Mouse (Mus musculus) MEL (cell line): ENCODE measurements at regions not wholly inside any gene's neighbourhood (a gene's known extent, or its start where the extent isn't known, plus 50 kb on each side); places are given as distances from the start of the nearest gene placed in this dataset.

Experiments used
- DNase-seq: peaks from one replicate; pipeline ENCODE4 v3.0.0; 2011; ENCODE audit warnings: low read depth, low spot score
- H3K27ac ChIP-seq: 2 replicates; pipeline ENCODE4 v1.5.1; 2012; ENCODE audit warnings: low read depth, mild to moderate bottlenecking, control low read depth, low read length, moderate library complexity; ENCODE audit not compliant: control insufficient read depth
- H3K27me3 ChIP-seq, 2 experiments: fragments of 150-350 bp in 1 of 2; sonication (generic) in 1 of 2; 2 replicates each; pipeline ENCODE4 v1.6.1; 2012; ENCODE audit warnings: low read length in 2 of 2, mild to moderate bottlenecking in 2 of 2, improper control_type of control experiment in 1 of 2, moderate library complexity in 1 of 2; ENCODE audit not compliant: insufficient read depth in 2 of 2, control insufficient read depth in 1 of 2
- H3K36me3 ChIP-seq, 2 experiments: 2 replicates each; pipeline ENCODE4 v1.6.1; 2012 to 2014; ENCODE audit warnings: low read length in 2 of 2, improper control_type of control experiment in 1 of 2, inconsistent platforms in 1 of 2, mild to moderate bottlenecking in 1 of 2; ENCODE audit not compliant: insufficient read depth in 2 of 2, control insufficient read depth in 1 of 2
- H3K4me1 ChIP-seq, 2 experiments: fragments of 150-350 bp in 1 of 2; sonication (generic) in 1 of 2; 2 replicates each; pipeline ENCODE4 v1.6.1; 2012; ENCODE audit warnings: low read length in 2 of 2, improper control_type of control experiment in 1 of 2, mild to moderate bottlenecking in 1 of 2; ENCODE audit not compliant: insufficient read depth in 2 of 2, control insufficient read depth in 1 of 2
- H3K4me3 ChIP-seq, 2 experiments: fragments of 150-350 bp in 1 of 2; sonication (generic) in 1 of 2; 2 replicates each; pipeline ENCODE4 v1.5.1; 2012; ENCODE audit warnings: low read depth in 2 of 2, low read length in 2 of 2, mild to moderate bottlenecking in 2 of 2, moderate library complexity in 2 of 2, control low read depth in 1 of 2, improper control_type of control experiment in 1 of 2; ENCODE audit not compliant: control insufficient read depth in 1 of 2, insufficient read depth in 1 of 2
- H3K79me2 ChIP-seq: 2 replicates; pipeline ENCODE4 v1.6.1; 2012; ENCODE audit warnings: mild to moderate bottlenecking, low read length, moderate library complexity; ENCODE audit not compliant: control insufficient read depth, poor library complexity, insufficient read depth
- H3K9ac ChIP-seq: 2 replicates; pipeline ENCODE4 v1.6.1; 2012; ENCODE audit warnings: low read depth, mild to moderate bottlenecking, control low read depth, low read length, moderate library complexity; ENCODE audit not compliant: control insufficient read depth, poor library complexity, severe bottlenecking
- H3K9me3 ChIP-seq: fragments of 150-350 bp; sonication (generic); replicated peaks from 2 replicates; pipeline ENCODE4 v1.6.1; 2012; ENCODE audit warnings: mild to moderate bottlenecking, low read length, improper control_type of control experiment, moderate library complexity; ENCODE audit not compliant: insufficient read depth
- CHD1 ChIP-seq: IDR thresholded peaks from 2 replicates; pipeline ENCODE4 v1.6.1; 2012; ENCODE audit warnings: low read depth, mild to moderate bottlenecking, inconsistent platforms, low read length, improper control_type of control experiment
- CHD2 ChIP-seq: IDR thresholded peaks from 2 replicates; pipeline ENCODE4 v1.6.1; 2011; ENCODE audit warnings: low read length, improper control_type of control experiment
- E2F4 ChIP-seq: IDR thresholded peaks from 2 replicates; pipeline ENCODE4 v1.6.1; 2011; ENCODE audit warnings: low read depth, low read length, improper control_type of control experiment, borderline replicate concordance
- ELF1 ChIP-seq: IDR thresholded peaks from 2 replicates; pipeline ENCODE4 v1.6.1; 2014; ENCODE audit warnings: low read depth, mild to moderate bottlenecking, inconsistent platforms, low read length, improper control_type of control experiment, moderate library complexity
- EP300 ChIP-seq, 2 experiments: IDR thresholded peaks; 2 replicates each; pipeline ENCODE4 v1.6.1; 2011; ENCODE audit warnings: improper control_type of control experiment in 2 of 2, low read length in 2 of 2, low read depth in 1 of 2, mild to moderate bottlenecking in 1 of 2
- GABPA ChIP-seq: IDR thresholded peaks from 2 replicates; pipeline ENCODE4 v1.6.1; 2012; ENCODE audit warnings: low read depth, mild to moderate bottlenecking, inconsistent platforms, low read length, improper control_type of control experiment, moderate library complexity
- GATA1 ChIP-seq: IDR thresholded peaks from 2 replicates; pipeline ENCODE4 v1.6.1; 2011; ENCODE audit warnings: low read depth, low read length, improper control_type of control experiment
- HCFC1 ChIP-seq: IDR thresholded peaks from 2 replicates; pipeline ENCODE4 v1.6.1; 2012; ENCODE audit warnings: low read depth, mild to moderate bottlenecking, inconsistent platforms, low read length, improper control_type of control experiment, moderate library complexity
- JUND ChIP-seq: IDR thresholded peaks from 2 replicates; pipeline ENCODE4 v1.6.1; 2011; ENCODE audit warnings: low read depth, mild to moderate bottlenecking, improper control_type of control experiment, low read length
- MAFK ChIP-seq: IDR thresholded peaks from 2 replicates; pipeline ENCODE4 v1.6.1; 2011; ENCODE audit warnings: low read depth, mild to moderate bottlenecking, low read length, improper control_type of control experiment, borderline replicate concordance
- MAZ ChIP-seq: IDR thresholded peaks from 2 replicates; pipeline ENCODE4 v1.6.1; 2012; ENCODE audit warnings: low read depth, mild to moderate bottlenecking, inconsistent platforms, low read length, improper control_type of control experiment
- MEF2A ChIP-seq: IDR thresholded peaks from 2 replicates; pipeline ENCODE4 v1.6.1; 2014; ENCODE audit warnings: low read depth, mild to moderate bottlenecking, inconsistent platforms, low read length, improper control_type of control experiment; ENCODE audit not compliant: poor library complexity, insufficient replicate concordance, severe bottlenecking; ENCODE audit errors: extremely low read depth
- MYC ChIP-seq: IDR thresholded peaks from 2 replicates; pipeline ENCODE4 v1.6.1; 2011; ENCODE audit warnings: low read depth, mild to moderate bottlenecking, low read length, improper control_type of control experiment, moderate library complexity
- NELFE ChIP-seq: IDR thresholded peaks from 2 replicates; pipeline ENCODE4 v1.6.1; 2011; ENCODE audit warnings: low read depth, low read length, improper control_type of control experiment
- NRF1 ChIP-seq: IDR thresholded peaks from 2 replicates; pipeline ENCODE4 v1.6.1; 2014; ENCODE audit warnings: low read depth, mild to moderate bottlenecking, inconsistent platforms, low read length, improper control_type of control experiment, moderate library complexity; ENCODE audit not compliant: poor library complexity, insufficient read depth, severe bottlenecking
- POLR2AphosphoS2 ChIP-seq: IDR thresholded peaks from 2 replicates; pipeline ENCODE4 v1.6.1; 2011; ENCODE audit warnings: low read length, improper control_type of control experiment
- RCOR1 ChIP-seq: IDR thresholded peaks from 2 replicates; pipeline ENCODE4 v1.6.1; 2012; ENCODE audit warnings: low read depth, mild to moderate bottlenecking, inconsistent platforms, low read length, improper control_type of control experiment
- SMC3 ChIP-seq: IDR thresholded peaks from 2 replicates; pipeline ENCODE4 v1.6.1; 2011; ENCODE audit warnings: low read depth, low read length, improper control_type of control experiment
- TAL1 ChIP-seq: IDR thresholded peaks from 2 replicates; pipeline ENCODE4 v1.6.1; 2012; ENCODE audit warnings: mild to moderate bottlenecking, inconsistent platforms, low read length, moderate library complexity, mixed read lengths
- TBP ChIP-seq: IDR thresholded peaks from 2 replicates; pipeline ENCODE4 v1.8.0; 2011; ENCODE audit warnings: low read depth, low read length, improper control_type of control experiment
- UBTF ChIP-seq: IDR thresholded peaks from 2 replicates; pipeline ENCODE4 v1.6.1; 2012; ENCODE audit warnings: low read depth, mild to moderate bottlenecking, inconsistent platforms, low read length, improper control_type of control experiment, moderate library complexity, borderline replicate concordance; ENCODE audit not compliant: insufficient read depth
- USF1 ChIP-seq: IDR thresholded peaks from 2 replicates; pipeline ENCODE4 v1.6.1; 2014; ENCODE audit warnings: low read depth, mild to moderate bottlenecking, inconsistent platforms, low read length, improper control_type of control experiment, moderate library complexity
- USF2 ChIP-seq, 2 experiments: IDR thresholded peaks; 2 replicates each; pipeline ENCODE4 v1.6.1; 2011 to 2012; ENCODE audit warnings: improper control_type of control experiment in 2 of 2, low read length in 2 of 2, borderline replicate concordance in 1 of 2, inconsistent platforms in 1 of 2, low read depth in 1 of 2, mild to moderate bottlenecking in 1 of 2; ENCODE audit not compliant: insufficient read depth in 1 of 2
- ZC3H11A ChIP-seq: IDR thresholded peaks from 2 replicates; pipeline ENCODE4 v1.6.1; 2012; ENCODE audit warnings: low read depth, mild to moderate bottlenecking, inconsistent platforms, low read length, improper control_type of control experiment
- ZKSCAN1 ChIP-seq: IDR thresholded peaks from 2 replicates; pipeline ENCODE4 v1.6.1; 2012; ENCODE audit warnings: low read depth, mild to moderate bottlenecking, inconsistent platforms, low read length, improper control_type of control experiment, moderate library complexity
- ZMIZ1 ChIP-seq: IDR thresholded peaks from 2 replicates; pipeline ENCODE4 v1.6.1; 2012; ENCODE audit warnings: low read depth, mild to moderate bottlenecking, inconsistent platforms, low read length, improper control_type of control experiment, moderate library complexity
- ZNF384 ChIP-seq: IDR thresholded peaks from 2 replicates; pipeline ENCODE4 v1.6.1; 2012; ENCODE audit warnings: low read depth, mild to moderate bottlenecking, inconsistent platforms, low read length, improper control_type of control experiment

DNA sequence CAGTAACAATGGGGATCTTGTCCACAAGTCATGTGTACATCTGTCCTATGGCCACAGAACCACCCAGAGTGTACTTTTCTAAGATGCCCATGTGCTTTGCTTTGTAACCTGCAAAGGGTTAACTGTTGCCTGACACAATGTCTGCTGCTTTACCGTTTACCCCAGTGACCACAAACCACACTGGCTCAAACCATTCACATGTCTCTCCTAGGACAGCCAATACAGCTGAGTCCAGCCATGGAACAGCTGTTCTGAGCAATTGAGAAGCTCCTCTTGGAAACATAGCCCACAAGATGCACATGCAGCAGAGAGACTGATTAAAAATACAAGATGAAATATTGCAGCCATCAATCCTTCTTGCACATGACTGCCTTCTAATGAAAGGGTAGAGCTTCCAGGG, 561.5 kb upstream of the Plxna2 start:
- H3K27ac ChIP-seq = no peak overlapping the region
- no peaks in the 10 kb centered on the region for H3K4me1 ChIP-seq
- H3K27me3 ChIP-seq = no peaks in the 10 kb centered on the region
- no peak overlapping the region for H3K4me3 ChIP-seq
- H3K9ac ChIP-seq = no peak overlapping the region
- no peak for DNase-seq
- no peak for TF ChIP-seq USF2 (IDR thresholded peaks at IDR 0.05; ENCODE audit: borderline replicate concordance in 1 of 2, insufficient read depth in 1 of 2, low read depth in 1 of 2, low read length in 2 of 2)
- TF ChIP-seq NELFE = no peak
- no peak for TF ChIP-seq GABPA
- TF ChIP-seq MEF2A = no peak
- no peak for TF ChIP-seq UBTF
- no peak for TF ChIP-seq ZKSCAN1
- TF ChIP-seq MAFK = no peak
- TF ChIP-seq TAL1 = no peak
- TF ChIP-seq ZMIZ1 = no peak
- TF ChIP-seq ZNF384 = no peak
- TF ChIP-seq ELF1 = no peak
- no peak for TF ChIP-seq HCFC1
- no peak for TF ChIP-seq CHD1
- no peak for TF ChIP-seq EP300 (IDR thresholded peaks at IDR 0.05; ENCODE audit: low read depth in 1 of 2, low read length in 2 of 2)
- TF ChIP-seq POLR2AphosphoS2 = no peak
- no peak for TF ChIP-seq CHD2
- no peak for TF ChIP-seq NRF1
- H3K79me2 ChIP-seq = no peaks in the 10 kb centered on the region
- H3K36me3 ChIP-seq = no peaks in the 10 kb centered on the region
- no peaks in the 10 kb centered on the region for H3K9me3 ChIP-seq

DNA sequence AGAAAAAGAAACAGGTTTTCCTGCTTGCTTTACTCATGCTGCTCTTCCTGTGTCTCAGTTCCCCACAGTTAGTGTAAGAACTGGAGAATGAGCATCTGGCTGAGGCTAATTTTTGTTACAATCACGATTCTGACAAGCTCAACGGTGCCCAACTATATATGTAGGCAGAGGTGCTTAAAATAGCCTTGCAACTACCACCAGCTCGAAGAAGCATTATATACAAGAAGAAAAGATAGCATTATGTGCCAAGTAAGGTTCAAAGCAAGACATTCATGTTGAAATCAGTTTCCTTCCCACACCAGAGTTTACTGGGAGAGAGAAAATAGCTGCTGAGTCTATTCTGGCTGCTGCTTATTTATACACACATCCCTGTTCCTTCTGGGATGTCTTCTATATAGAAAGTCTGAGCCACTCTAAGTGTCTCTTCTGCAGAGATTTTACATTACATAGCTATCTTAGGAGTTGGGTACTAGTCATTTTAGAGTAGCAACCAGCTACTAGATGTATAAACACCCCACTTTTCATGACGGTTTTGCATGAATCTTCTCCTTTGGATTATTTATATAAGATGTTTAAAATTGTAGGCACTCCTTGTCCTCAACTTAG, 568.2 kb upstream of the Plxna2 start:
- TF ChIP-seq E2F4 (no peak), CHD2 (no peak), RCOR1 (no peak), SMC3 (no peak), TAL1 (no peak), ZMIZ1 (no peak), GATA1 (no peak), MAZ (no peak), USF1 (no peak), ZC3H11A (no peak), GABPA (no peak), UBTF (no peak), TBP (no peak), MYC (no peak), JUND (no peak)
- no peaks in the 10 kb centered on the region for H3K4me1 ChIP-seq

More for the DNA sequence above, 568.2 kb upstream of the Plxna2 start:
- Histone ChIP-seq H3K79me2 (no peaks in the 10 kb centered on the region), H3K9me3 (no peaks in the 10 kb centered on the region), H3K27me3 (no peaks in the 10 kb centered on the region), H3K9ac (no peak overlapping the region), H3K27ac (no peak overlapping the region), H3K4me3 (no peak overlapping the region), H3K36me3 (no peaks in the 10 kb centered on the region)
- no peak for DNase-seq
